Comparison of ENCODE assay signal across 12 mouse cellular contexts in genomic region chr15:74157320-74157719, GRCm38 (mm10).
DNase-seq lines count a peak whose midpoint lies in the region; ATAC-seq lines count a peak whose summit lies in the region.
"Had no signal": no experiment of that assay in that cellular context is flagged by ENCODE, and none has a peak within 500 bp of the region (broad histone marks: within the 10 kb centered on the region; RNA-seq: fewer than 3 reads in every experiment).

No protein-coding gene starts in this region.

- no peaks in the 10 kb centered on the region for H3K36me3 ChIP-seq in forebrain, embryonic 13.5 days (ENCODE audit: poor library complexity, severe bottlenecking)
- no peaks in the 10 kb centered on the region for H3K36me3 ChIP-seq in hindbrain, embryonic 16.5 days (ENCODE audit: control insufficient read depth, insufficient read depth, low read length)
- H3K36me3 ChIP-seq in midbrain, embryonic 16.5 days (ENCODE audit: control insufficient read depth, insufficient read depth, low read length), result no peaks in the 10 kb centered on the region
- no peaks in the 10 kb centered on the region for H3K36me3 ChIP-seq in intestine, embryonic 15.5 days
- H3K36me3 ChIP-seq: kidney, embryonic 15.5 days; stomach, embryonic 15.5 days had no signal

- H3K9me3 ChIP-seq in forebrain, embryonic 13.5 days (replicated peaks), result no peaks in the 10 kb centered on the region
- H3K9me3 ChIP-seq in hindbrain, embryonic 16.5 days (ENCODE audit: control insufficient read depth, low read length), result no peaks in the 10 kb centered on the region; the same call in 1 of the 2 replicates
- no peaks in the 10 kb centered on the region for H3K9me3 ChIP-seq in midbrain, embryonic 16.5 days (replicated peaks; ENCODE audit: control insufficient read depth, low read length, poor library complexity, severe bottlenecking)
- H3K9me3 ChIP-seq in intestine, embryonic 15.5 days, result no peaks in the 10 kb centered on the region
- H3K9me3 ChIP-seq: stomach, embryonic 15.5 days had no signal

- WGBS in forebrain, embryonic 13.5 days, result 47% methylated on average over 8 of the region's 8 CpGs
- WGBS in hindbrain, embryonic 16.5 days, result 20% methylated on average over 8 of the region's 8 CpGs
- 22% methylated on average over 8 of the region's 8 CpGs for WGBS in midbrain, embryonic 16.5 days
- WGBS in intestine, embryonic 15.5 days, result 31% methylated on average over 8 of the region's 8 CpGs

- H3K4me2 ChIP-seq in forebrain, embryonic 13.5 days, result no peak overlapping the region
- no peak overlapping the region for H3K4me2 ChIP-seq in hindbrain, embryonic 16.5 days (ENCODE audit: low read length)
- H3K4me2 ChIP-seq in midbrain, embryonic 16.5 days (ENCODE audit: low read length), result no peak overlapping the region
- no peak overlapping the region for H3K4me2 ChIP-seq in intestine, embryonic 15.5 days (replicated peaks)
- H3K4me2 ChIP-seq: kidney, embryonic 15.5 days; stomach, embryonic 15.5 days had no signal

- H3K4me1 ChIP-seq in forebrain, embryonic 13.5 days, result peaks cover 52% of the 10 kb centered on the region
- H3K4me1 ChIP-seq in hindbrain, embryonic 16.5 days (ENCODE audit: control insufficient read depth, insufficient read depth, low read depth, low read length), result peaks cover 28% of the 10 kb centered on the region
- peaks cover 26% of the 10 kb centered on the region for H3K4me1 ChIP-seq in midbrain, embryonic 16.5 days (ENCODE audit: control insufficient read depth, insufficient read depth, low read length)
- no peaks in the 10 kb centered on the region for H3K4me1 ChIP-seq in intestine, embryonic 15.5 days (replicated peaks)

- H3K9ac ChIP-seq in forebrain, embryonic 13.5 days, result no peak overlapping the region
- peak overlapping the region; percentile 15; the same call in 1 of the 2 replicates for H3K9ac ChIP-seq in hindbrain, embryonic 16.5 days (ENCODE audit: low read depth, low read length)
- H3K9ac ChIP-seq in midbrain, embryonic 16.5 days (ENCODE audit: low read depth, low read length), result peak overlapping the region; percentile 38; the same call in 1 of the 2 replicates
- no peak overlapping the region for H3K9ac ChIP-seq in intestine, embryonic 15.5 days
- H3K9ac ChIP-seq: kidney, embryonic 15.5 days; stomach, embryonic 15.5 days had no signal

- H3K4me3 ChIP-seq in forebrain, embryonic 13.5 days, result no peak overlapping the region
- H3K4me3 ChIP-seq in hindbrain, embryonic 16.5 days (ENCODE audit: low read length), result no peak overlapping the region
- H3K4me3 ChIP-seq in midbrain, embryonic 16.5 days (ENCODE audit: low read depth, low read length), result no peak overlapping the region
- H3K4me3 ChIP-seq in intestine, embryonic 15.5 days (replicated peaks), result no peak overlapping the region
- H3K4me3 ChIP-seq: kidney, embryonic 15.5 days; stomach, embryonic 15.5 days had no signal

- H3K27ac ChIP-seq in forebrain, embryonic 13.5 days, result peak overlapping the region; percentile 73
- peak overlapping the region; percentile 49; the same call in 1 of the 2 replicates for H3K27ac ChIP-seq in hindbrain, embryonic 16.5 days (ENCODE audit: low read depth, low read length)
- H3K27ac ChIP-seq in midbrain, embryonic 16.5 days (ENCODE audit: low read length), result peak overlapping the region; percentile 74
- H3K27ac ChIP-seq in intestine, embryonic 15.5 days, result no peak overlapping the region
- H3K27ac ChIP-seq: kidney, embryonic 15.5 days; stomach, embryonic 15.5 days had no signal

- H3K27me3 ChIP-seq in forebrain, embryonic 13.5 days, result 0 out of 2 replicates have a peak, but pooled peaks cover 2% of the 10 kb centered on the region
- no peaks in the 10 kb centered on the region for H3K27me3 ChIP-seq in hindbrain, embryonic 16.5 days (replicated peaks; ENCODE audit: control insufficient read depth, insufficient read depth, low read length)
- H3K27me3 ChIP-seq in midbrain, embryonic 16.5 days (ENCODE audit: control insufficient read depth, insufficient read depth, low read depth, low read length), result no peaks in the 10 kb centered on the region
- H3K27me3 ChIP-seq in intestine, embryonic 15.5 days (replicated peaks), result no peaks in the 10 kb centered on the region
- H3K27me3 ChIP-seq: stomach, embryonic 15.5 days had no signal

- peak; percentile 60 for ATAC-seq in forebrain, embryonic 13.5 days
- ATAC-seq in hindbrain, embryonic 16.5 days, result peak; percentile 53; the same call in 1 of the 2 replicates
- peak; percentile 43; the same call in 1 of the 2 replicates for ATAC-seq in midbrain, embryonic 16.5 days
- ATAC-seq in megakaryocyte-erythroid progenitor cell, adult 5-6 weeks (replicated peaks; ENCODE audit: low FRiP score, low TSS enrichment, poor library complexity, severe bottlenecking), result no peak
- no peak for ATAC-seq in intestine, embryonic 15.5 days
- ATAC-seq: lung, postnatal 0 days had no signal

- DNase-seq in embryo, embryonic 10 days (ENCODE audit: low spot score), result peak; percentile 22
- no peak for DNase-seq in embryo, embryonic 10.5 days (ENCODE audit: low spot score)
- DNase-seq in thymus, postnatal 0 days (ENCODE audit: low spot score), result no peak
- DNase-seq: heart, adult 18-20 months had no signal

Comparison
In these comparisons a context has a peak if more than half of its experiments do, and no peak if none do; other contexts are left out.
1. ATAC-seq: peak in forebrain, embryonic 13.5 days (single experiment), hindbrain, embryonic 16.5 days (single experiment) and midbrain, embryonic 16.5 days (single experiment); none in megakaryocyte-erythroid progenitor cell, adult 5-6 weeks (single experiment) and intestine, embryonic 15.5 days (single experiment).
2. H3K9ac ChIP-seq: peak in hindbrain, embryonic 16.5 days (single experiment) and midbrain, embryonic 16.5 days (single experiment); none in forebrain, embryonic 13.5 days (single experiment) and intestine, embryonic 15.5 days (single experiment).